Mouse (Mus musculus): ENCODE data around the gene Spa17. TPM values are rescaled to one million over a fixed set of nuclear protein-coding genes. Genes with fewer than 3 reads are reported as not detected.

Gene Spa17
- not detected for polyA plus RNA-seq (2017; shearing (Covaris generic))

GRCm38 (mm10) chr9:37613182-37613910, at the start of gene Spa17:
Gene Spa17, minus strand, starts transcription at chr9:37613722.

DNA sequence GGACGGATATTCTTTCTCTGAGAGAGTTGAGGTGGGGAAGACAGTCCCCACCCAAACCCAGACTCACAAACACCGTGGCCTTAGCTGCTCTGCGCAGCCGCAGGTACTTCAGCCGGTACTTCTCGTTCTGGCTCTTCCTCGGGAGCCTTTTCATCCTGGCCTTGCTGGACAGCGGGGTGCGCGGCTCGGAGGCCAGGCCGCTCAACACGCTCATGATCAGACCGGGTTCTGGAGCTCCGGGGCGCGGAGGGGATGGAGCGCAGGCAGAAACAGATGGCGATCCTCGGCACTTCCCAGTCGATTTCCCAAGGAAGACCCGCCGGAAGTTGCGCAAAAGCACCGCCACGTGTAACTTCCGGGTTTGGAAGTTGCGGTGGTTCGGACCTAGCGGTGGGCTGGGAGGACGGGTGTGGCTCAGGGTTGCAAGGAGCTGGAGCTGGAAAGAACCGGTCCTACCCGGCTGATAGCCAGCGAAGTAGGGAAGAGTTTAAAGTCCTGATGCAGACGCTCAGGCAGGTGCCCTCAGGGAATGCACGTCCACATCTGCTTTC, 43.5 kb upstream of the Spa17 start, which contains the start of gene Tbrg1:
Gene Tbrg1 (minus strand): TSS at position 382 of the 551 bp plus-strand sequence.

GRCm38 (mm10) chr9:37554838-37555748, 58.4 kb downstream of the Spa17 start, which contains the start of gene Siae:
Gene Siae, plus strand, starts transcription at chr9:37555698.

Other genes starting within 250 kb of the Spa17 start
- gene Hepacam, start 246.4 kb downstream of the Spa17 start, polyA plus RNA-seq (2017; shearing (Covaris generic)) = not detected
- gene Robo4, start 211.8 kb downstream of the Spa17 start, polyA plus RNA-seq (2017; shearing (Covaris generic)) = not detected
- not detected for gene Robo3, start 180.5 kb downstream of the Spa17 start, polyA plus RNA-seq (2017; shearing (Covaris generic))
- 7.8 TPM for gene Msantd2, start 124.4 kb downstream of the Spa17 start, polyA plus RNA-seq (2017; shearing (Covaris generic))
- not detected for gene Esam, start 85.6 kb downstream of the Spa17 start, polyA plus RNA-seq (2017; shearing (Covaris generic))
- not detected for gene Vsig2, start 74.5 kb downstream of the Spa17 start, polyA plus RNA-seq (2017; shearing (Covaris generic))
- gene Nrgn, start 60.8 kb downstream of the Spa17 start, polyA plus RNA-seq (2017; shearing (Covaris generic)) = 5.1 TPM
- gene Siae, start 58.0 kb downstream of the Spa17 start, polyA plus RNA-seq (2017; shearing (Covaris generic)) = 28.9 TPM
- 168 TPM for gene Tbrg1, start 43.6 kb upstream of the Spa17 start, polyA plus RNA-seq (2017; shearing (Covaris generic))
- not detected for gene Panx3, start 55.5 kb upstream of the Spa17 start, polyA plus RNA-seq (2017; shearing (Covaris generic))
- not detected for gene Olfr160, start 102.5 kb upstream of the Spa17 start, polyA plus RNA-seq (2017; shearing (Covaris generic))
- not detected for gene Olfr874, start 131.4 kb upstream of the Spa17 start, polyA plus RNA-seq (2017; shearing (Covaris generic))
- not detected for gene Olfr875, start 158.1 kb upstream of the Spa17 start, polyA plus RNA-seq (2017; shearing (Covaris generic))
- gene Olfr876, start 189.3 kb upstream of the Spa17 start, polyA plus RNA-seq (2017; shearing (Covaris generic)) = not detected
- gene Olfr877, start 240.5 kb upstream of the Spa17 start, polyA plus RNA-seq (2017; shearing (Covaris generic)) = not detected